Mouse (Mus musculus) lung, postnatal 0 days (tissue): ENCODE measurements around the gene Pttg1ip.

Source experiments
- CTCF ChIP-seq: IDR thresholded peaks from 2 replicates; pipeline ENCODE4 v1.5.1; 2016; ENCODE audit warnings: antibody characterized with exemption, mild to moderate bottlenecking
- EP300 ChIP-seq: IDR thresholded peaks from 2 replicates; pipeline ENCODE4 v1.6.1; 2016; ENCODE audit warnings: antibody characterized with exemption, mild to moderate bottlenecking, control low read depth

GRCm38 (mm10) chr10:77629163-77629562, 47.6 kb downstream of the Pttg1ip start:
- TF ChIP-seq CTCF (no peak), EP300 (no peak)
